ENCODE assay signal across 8 mouse cellular contexts in the genomic region with DNA sequence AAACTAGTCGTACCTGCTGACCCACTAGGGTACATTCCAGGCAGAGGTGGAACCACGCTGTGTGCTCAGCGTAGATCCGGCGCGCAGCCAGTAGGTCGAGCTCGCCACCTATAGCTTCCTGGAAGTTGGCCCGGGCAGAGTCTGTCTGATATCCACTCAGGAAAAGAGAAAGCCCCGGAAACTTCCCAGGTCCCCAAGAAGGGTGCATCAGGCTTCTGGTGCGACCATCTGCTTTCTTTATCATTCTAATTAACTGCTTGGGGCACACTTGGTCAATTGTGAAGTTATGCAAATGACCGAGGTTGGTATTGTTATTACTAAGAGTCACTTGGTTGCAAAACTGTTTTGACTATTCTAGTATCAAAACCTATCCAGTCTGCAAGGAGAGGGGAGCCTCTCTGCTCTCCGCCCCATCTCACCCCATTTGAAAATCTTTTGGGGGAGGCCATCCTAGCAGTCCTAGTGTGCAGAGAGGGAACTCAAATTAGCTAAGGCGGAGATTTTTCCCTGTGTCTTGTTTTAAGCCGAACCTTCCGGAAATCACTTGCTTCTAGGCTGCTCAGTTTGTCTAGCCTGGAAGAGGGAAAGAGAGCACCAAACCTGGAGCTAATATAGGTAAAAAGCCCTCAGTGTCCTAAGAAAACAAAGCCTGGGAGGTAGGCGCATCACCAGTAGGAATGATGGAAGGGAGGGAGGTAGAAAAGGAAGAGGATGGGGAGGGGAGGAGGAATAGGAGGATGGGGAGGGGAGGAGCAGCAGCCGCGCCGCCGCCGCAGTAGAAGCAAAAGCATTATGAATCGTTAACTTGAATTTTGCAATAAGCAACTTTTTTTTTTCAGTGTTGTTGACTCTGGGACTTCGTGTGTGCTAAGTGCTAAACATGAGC. TPM values are rescaled to one million over a fixed set of nuclear protein-coding genes. Genes with fewer than 3 reads are reported as not detected.
A peak's percentile ranks its signal among the peaks of the same experiment; 100 is the strongest.
DNase-seq lines count a peak whose midpoint lies in the region; ATAC-seq lines count a peak whose summit lies in the region.

No protein-coding gene starts in this region.

- ATAC-seq in kidney, embryonic 14.5 days (ENCODE audit: low FRiP score, low TSS enrichment) = no peak
- ATAC-seq in embryonic facial prominence, embryonic 14.5 days (ENCODE audit: low read depth) = 0 out of 2 replicates have a peak, but pooled peaks have one; percentile 47
- ATAC-seq in intestine, embryonic 14.5 days (replicated peaks; ENCODE audit: low FRiP score, low TSS enrichment, low read depth) = 0 out of 2 replicates have a peak, but pooled peaks have one; percentile 43

- peak overlapping the region; percentile 54 for H3K4me2 ChIP-seq in kidney, embryonic 14.5 days (replicated peaks; ENCODE audit: low read depth, low read length)
- peak overlapping the region; percentile 64 for H3K4me2 ChIP-seq in embryonic facial prominence, embryonic 14.5 days (ENCODE audit: low read depth, low read length)
- peak overlapping the region; percentile 57 for H3K4me2 ChIP-seq in intestine, embryonic 14.5 days (ENCODE audit: low read length)

- H3K4me1 ChIP-seq in kidney, embryonic 14.5 days (ENCODE audit: control insufficient read depth, insufficient read depth, low read length) = no peaks in the 10 kb centered on the region
- peaks cover 7% of the 10 kb centered on the region for H3K4me1 ChIP-seq in embryonic facial prominence, embryonic 14.5 days (ENCODE audit: control insufficient read depth, insufficient read depth, low read length)
- 0 out of 2 replicates have a peak, but pooled peaks cover 2% of the 10 kb centered on the region for H3K4me1 ChIP-seq in intestine, embryonic 14.5 days (replicated peaks; ENCODE audit: control insufficient read depth, insufficient read depth, low read length)

- no peak overlapping the region for H3K27ac ChIP-seq in kidney, embryonic 14.5 days (ENCODE audit: low read depth, low read length)
- H3K27ac ChIP-seq in embryonic facial prominence, embryonic 14.5 days (replicated peaks; ENCODE audit: low read depth, low read length) = no peak overlapping the region
- no peak overlapping the region for H3K27ac ChIP-seq in intestine, embryonic 14.5 days (ENCODE audit: low read depth)

- H3K36me3 ChIP-seq in kidney, embryonic 14.5 days (ENCODE audit: control insufficient read depth, insufficient read depth, low read length) = no peaks in the 10 kb centered on the region
- no peaks in the 10 kb centered on the region for H3K36me3 ChIP-seq in embryonic facial prominence, embryonic 14.5 days (ENCODE audit: control insufficient read depth, insufficient read depth, low read length)
- H3K36me3 ChIP-seq in intestine, embryonic 14.5 days (ENCODE audit: control insufficient read depth, insufficient read depth, low read length) = no peaks in the 10 kb centered on the region

- H3K9me3 ChIP-seq in kidney, embryonic 14.5 days (ENCODE audit: control insufficient read depth, low read length) = no peaks in the 10 kb centered on the region
- no peaks in the 10 kb centered on the region for H3K9me3 ChIP-seq in embryonic facial prominence, embryonic 14.5 days (ENCODE audit: control insufficient read depth, low read length)
- no peaks in the 10 kb centered on the region for H3K9me3 ChIP-seq in intestine, embryonic 14.5 days (ENCODE audit: control insufficient read depth, low read length)

- DNase-seq in kidney, adult 9 months = no peak
- peak; percentile 97 for DNase-seq in R1 (ENCODE audit: low read depth, low spot score)
- peak; percentile 33 for DNase-seq in embryonic facial prominence, embryonic 14.5 days (ENCODE audit: low spot score)
- peak; percentile 56 for DNase-seq in intestine, embryonic 14.5 days (ENCODE audit: low spot score)
- peak; percentile 36 for DNase-seq in lung, postnatal 10 days
- DNase-seq in retina, postnatal 1 day = peak; percentile 48
- DNase-seq in testis, postnatal 10 days (ENCODE audit: low spot score) = no peak

- H3K9ac ChIP-seq in kidney, embryonic 14.5 days (ENCODE audit: low read depth, low read length) = peak overlapping the region; percentile 19
- peak overlapping the region; percentile 60 for H3K9ac ChIP-seq in embryonic facial prominence, embryonic 14.5 days (ENCODE audit: low read depth, low read length)
- H3K9ac ChIP-seq in intestine, embryonic 14.5 days (ENCODE audit: low read length) = peak overlapping the region; percentile 20; the same call in 1 of the 2 replicates

- peak overlapping the region; percentile 29 for H3K4me3 ChIP-seq in kidney, embryonic 14.5 days (ENCODE audit: low read length)
- peak overlapping the region; percentile 33 for H3K4me3 ChIP-seq in embryonic facial prominence, embryonic 14.5 days (ENCODE audit: low read depth, low read length)
- H3K4me3 ChIP-seq in intestine, embryonic 14.5 days (ENCODE audit: low read depth, low read length) = peak overlapping the region; percentile 27

- WGBS in kidney, embryonic 14.5 days = 3% methylated on average over 24 of the region's 24 CpGs
- WGBS in embryonic facial prominence, embryonic 14.5 days = 3% methylated on average over 23 of the region's 24 CpGs
- 4% methylated on average over 24 of the region's 24 CpGs for WGBS in intestine, embryonic 14.5 days

- no peaks in the 10 kb centered on the region for H3K27me3 ChIP-seq in kidney, embryonic 14.5 days (ENCODE audit: control insufficient read depth, insufficient read depth, low read length)
- H3K27me3 ChIP-seq in embryonic facial prominence, embryonic 14.5 days (replicated peaks; ENCODE audit: control insufficient read depth, insufficient read depth, low read length) = no peaks in the 10 kb centered on the region
- 0 out of 2 replicates have a peak, but pooled peaks cover 6% of the 10 kb centered on the region for H3K27me3 ChIP-seq in intestine, embryonic 14.5 days (replicated peaks; ENCODE audit: control insufficient read depth, insufficient read depth, low read length)

RNA-seq across cellular contexts. Expression of gene Spns3, which starts 26.4 kb away (rescaled TPM):
- polyA plus RNA-seq in kidney, embryonic 14.5 days (2014; fragmentation: Nextera tagmentation; extraction: Ambion mirVana) = 0.20 and 0.29 TPM in 2 replicates
- 0.18 and 0.54 TPM in 2 replicates for polyA plus RNA-seq in embryonic facial prominence, embryonic 14.5 days (2014; fragmentation: Nextera tagmentation; extraction: Ambion mirVana)
- polyA plus RNA-seq in intestine, embryonic 14.5 days (2014; fragmentation: Nextera tagmentation; extraction: Ambion mirVana) = 0.15 and 0.30 TPM in 2 replicates

RNA-seq across cellular contexts. Expression of gene Ube2g1, which starts 30.4 kb away (rescaled TPM):
- polyA plus RNA-seq in kidney, embryonic 14.5 days (2014; fragmentation: Nextera tagmentation; extraction: Ambion mirVana) = 68.1 and 82.1 TPM in 2 replicates
- polyA plus RNA-seq in embryonic facial prominence, embryonic 14.5 days (2014; fragmentation: Nextera tagmentation; extraction: Ambion mirVana) = 58.5 and 66.8 TPM in 2 replicates
- polyA plus RNA-seq in intestine, embryonic 14.5 days (2014; fragmentation: Nextera tagmentation; extraction: Ambion mirVana) = 62.9 and 66.9 TPM in 2 replicates

Comparison
In these comparisons a context has a peak if more than half of its experiments do, and no peak if none do; other contexts are left out.
1. DNase-seq: peak in R1 (single experiment), embryonic facial prominence, embryonic 14.5 days (single experiment), intestine, embryonic 14.5 days (single experiment), lung, postnatal 10 days (single experiment) and retina, postnatal 1 day (single experiment); none in kidney, adult 9 months (single experiment) and testis, postnatal 10 days (single experiment).
2. Peak in every context shown above with its lines, with median percentiles within 50 percentile points of each other: H3K4me2 ChIP-seq, H3K4me3 ChIP-seq and H3K9ac ChIP-seq.